Mouse (Mus musculus) ES-E14 (cell line): ENCODE results near the gene St6galnac6.

Experiments used
- CHD2 ChIP-seq: IDR thresholded peaks from 2 replicates; pipeline ENCODE4 v1.6.1; 2014; ENCODE audit warnings: mild to moderate bottlenecking, low read depth, low read length, inconsistent platforms
- HCFC1 ChIP-seq: IDR thresholded peaks from 2 replicates; pipeline ENCODE4 v1.6.1; 2012; ENCODE audit warnings: low read length, inconsistent platforms, borderline replicate concordance; ENCODE audit not compliant: insufficient read depth
- MAFK ChIP-seq: IDR thresholded peaks from 2 replicates; pipeline ENCODE4 v1.6.1; 2014; ENCODE audit warnings: mild to moderate bottlenecking, low read depth, low read length, inconsistent platforms; ENCODE audit not compliant: insufficient read depth
- ZC3H11A ChIP-seq: IDR thresholded peaks from 2 replicates; pipeline ENCODE4 v1.6.1; 2012; ENCODE audit warnings: low read depth, mild to moderate bottlenecking, inconsistent platforms, low read length, borderline replicate concordance

- TF ChIP-seq CHD2 (no peak), ZC3H11A (peak; percentile 59; the same call in 1 of the 2 replicates), MAFK (no peak), HCFC1 (no peak)
Measured at GRCm38 (mm10) chr2:32631737-32632394, 32.4 kb downstream of the St6galnac6 start.
